Mouse (Mus musculus) brain, embryonic 14.5 days (tissue): ENCODE data around the gene Olfr467.
"Not testable (repeated sequence)": the region's sequence is repeated elsewhere in the genome, so short reads cannot be mapped to it uniquely, and the experiment has no call there.

ENCODE experiments used
- CTCF ChIP-seq: fragments of 200-500 bp; IDR thresholded peaks from 2 replicates; pipeline ENCODE4 v1.5.1; 2012; ENCODE audit warnings: inconsistent platforms, mild to moderate bottlenecking, moderate library complexity, borderline replicate concordance; ENCODE audit not compliant: insufficient read depth, insufficient read length; ENCODE audit errors: extremely low read depth
- POLR2A ChIP-seq: fragments of 200-500 bp; IDR thresholded peaks from 2 replicates; pipeline ENCODE4 v1.6.1; 2012; ENCODE audit warnings: mild to moderate bottlenecking, inconsistent platforms, borderline replicate concordance; ENCODE audit not compliant: poor library complexity, insufficient read depth, insufficient read length, severe bottlenecking; ENCODE audit errors: extremely low read depth

DNA sequence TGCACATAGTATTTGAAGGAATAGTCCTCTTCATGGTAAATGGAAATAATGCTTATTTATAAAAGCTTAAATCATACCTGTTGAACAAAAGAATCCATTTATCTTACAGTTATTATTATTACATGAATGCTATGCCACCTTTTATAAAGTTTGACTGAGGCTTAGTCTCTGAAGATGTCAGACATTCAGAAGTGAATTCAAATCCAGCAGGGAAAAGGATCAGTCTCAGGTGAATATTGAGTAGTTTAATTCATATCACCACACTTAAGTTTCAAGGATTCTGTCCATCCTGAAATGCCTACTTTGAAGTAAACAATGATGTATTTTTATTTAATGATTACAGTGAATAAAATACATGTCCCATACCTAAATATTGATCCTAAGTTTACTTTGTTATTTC lies 13.4 kb downstream of the Olfr467 start, which contains the start of gene Olfr469:
- not testable (repeated sequence) for TF ChIP-seq POLR2A, CTCF
